Mouse (Mus musculus) spleen, postnatal 0 days (tissue): ENCODE measurements around the gene Clec16a. TPM values are rescaled to one million over a fixed set of nuclear protein-coding genes. Genes with fewer than 3 reads are reported as not detected.

ENCODE experiments used
- polyA plus RNA-seq: library from polyadenylated mRNA; unstranded; fragments of >200 nt; fragmentation: Nextera tagmentation; extraction: Ambion mirVana; gene quantifications from 2 replicates; pipeline ENCODE4 v1.2.1, GENCODE M21; 2015

Gene Clec16a
- polyA plus RNA-seq, result 17.6 and 22.6 TPM in 2 replicates

DNA sequence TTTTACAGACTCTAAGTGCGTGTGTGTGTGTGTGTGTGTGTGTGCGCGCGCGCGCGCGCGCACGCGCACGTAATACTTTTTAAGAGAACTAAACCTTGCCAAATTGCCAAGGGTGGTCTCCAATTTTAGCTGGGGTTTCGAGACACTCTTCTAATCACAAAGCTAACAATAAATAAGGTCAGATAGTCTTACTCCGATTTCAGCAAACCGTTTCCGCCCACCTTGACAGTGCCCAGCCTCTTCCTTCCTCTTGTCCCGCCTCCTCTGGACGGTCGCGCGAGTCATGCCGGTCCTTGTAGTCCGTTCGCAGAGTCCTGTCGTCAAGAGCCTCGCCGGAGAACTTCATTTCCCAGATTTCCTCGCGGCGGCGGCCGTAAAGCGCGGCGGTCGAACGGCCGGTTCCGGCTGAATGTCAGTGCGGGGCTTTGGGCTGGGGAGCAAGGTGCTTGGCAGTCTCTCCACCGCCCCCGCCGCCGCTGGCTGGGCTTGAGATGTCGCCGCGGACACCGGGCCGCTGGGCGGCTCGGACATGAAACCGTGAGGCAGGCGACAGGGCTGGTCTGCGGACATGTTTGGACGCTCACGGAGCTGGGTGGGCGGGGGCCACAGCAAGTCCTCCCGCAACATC, at the start of gene Clec16a:
Clec16a (plus strand) TSS at position 345 of the 628 bp plus-strand sequence.

DNA sequence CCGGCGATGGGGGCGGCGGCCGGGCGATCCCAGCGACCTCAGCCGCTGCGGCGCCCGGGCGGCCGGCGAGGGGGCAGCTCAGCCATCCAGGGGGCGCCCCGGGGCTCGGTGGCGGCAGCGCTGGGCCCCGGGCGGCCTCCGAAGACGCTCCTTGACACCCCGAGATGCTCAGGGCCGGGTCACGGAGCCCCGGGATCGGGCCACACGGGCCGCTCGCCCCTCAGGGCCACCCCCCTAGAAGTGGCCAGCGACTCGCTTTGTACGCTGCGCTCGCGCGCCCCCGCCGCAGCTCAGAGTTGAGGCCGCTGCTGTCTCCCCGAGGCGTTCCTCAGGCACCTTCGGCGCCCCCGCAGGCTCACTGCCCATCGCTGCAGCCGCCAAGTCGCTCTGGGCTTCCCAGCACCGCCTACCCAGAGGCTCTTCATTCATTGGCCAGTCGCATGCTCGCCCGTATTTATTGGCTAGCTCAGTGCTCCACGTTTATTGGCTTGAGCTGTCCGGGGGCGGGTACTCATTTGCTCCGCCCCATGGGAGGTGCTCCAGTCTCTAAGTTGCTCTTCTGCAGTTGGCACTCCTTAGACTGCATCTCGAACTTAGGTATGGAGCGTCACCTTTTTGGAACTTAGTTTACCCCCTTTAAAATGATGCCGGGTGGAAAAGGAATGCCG, 2.3 kb upstream of the Clec16a start, which contains the start of gene Dexi:
Dexi (minus strand) TSS at position 357 of the 668 bp plus-strand sequence.

GRCm38 (mm10) chr16:10785371-10786231, 240.5 kb downstream of the Clec16a start, which contains the start of gene Socs1:
Socs1 (minus strand) TSS chr16:10785536.

GRCm38 (mm10) chr16:10788271-10788670, 243.1 kb downstream of the Clec16a start, which contains the start of gene Tnp2:
Tnp2 (minus strand) TSS chr16:10788660.

GRCm38 (mm10) chr16:10790702-10791101, 245.6 kb downstream of the Clec16a start, which contains the start of gene Prm3:
Prm3 (minus strand) TSS chr16:10790914.

Other genes starting within 250 kb of the Clec16a start
- 11.3 and 14.2 TPM in 2 replicates for gene Emp2, start 231.4 kb upstream of the Clec16a start, polyA plus RNA-seq
- gene Tekt5, start 149.8 kb upstream of the Clec16a start, polyA plus RNA-seq, result 0.49 and 0.84 TPM in 2 replicates
- 33.2 and 33.8 TPM in 2 replicates for gene Nubp1, start 133.4 kb upstream of the Clec16a start, polyA plus RNA-seq
- gene Tvp23a, start 98.0 kb upstream of the Clec16a start, polyA plus RNA-seq, result 0.30 and 0.35 TPM in 2 replicates
- gene Ciita, start 65.3 kb upstream of the Clec16a start, polyA plus RNA-seq, result 1.4 and 1.6 TPM in 2 replicates
- 8.0 and 8.5 TPM in 2 replicates for gene Dexi, start 2.3 kb upstream of the Clec16a start, polyA plus RNA-seq
- gene Socs1, start 240.2 kb downstream of the Clec16a start, polyA plus RNA-seq, result 2.5 and 3.7 TPM in 2 replicates
- gene Tnp2, start 243.3 kb downstream of the Clec16a start, polyA plus RNA-seq, result not detected in 2 replicates
- not detected in 2 replicates for gene Prm3, start 245.6 kb downstream of the Clec16a start, polyA plus RNA-seq